Mouse (Mus musculus) gastrocnemius, adult 2 months (tissue): Measurements from ENCODE around the gene Tmem178. TPM values are rescaled to one million over a fixed set of nuclear protein-coding genes. Genes with fewer than 3 reads are reported as not detected.

Experiments used
- DNase-seq: peaks from one replicate; pipeline ENCODE4 v3.0.0; 2022
- H3K27ac ChIP-seq: fragments of 200-600 bp; 2 replicates; pipeline ENCODE4 v1.8.1; 2022; ENCODE audit warnings: mild to moderate bottlenecking
- H3K4me3 ChIP-seq: fragments of 200-600 bp; 2 replicates; pipeline ENCODE4 v1.8.1; 2022; ENCODE audit warnings: mild to moderate bottlenecking, moderate library complexity
- CTCF ChIP-seq: fragments of 200-600 bp; IDR thresholded peaks from 2 replicates; pipeline ENCODE4 v1.8.1; 2022; ENCODE audit warnings: antibody characterized with exemption, mild to moderate bottlenecking, moderate library complexity
- intact Hi-C: fragments of 180-260 bp; cut with DNase I; formaldehyde crosslinking; loops from one replicate; pipeline ENCODE4 v1.15.1; 2025
- total RNA-seq, 2 experiments: library from RNA; stranded (reverse); gene quantifications; 2 replicates each; pipeline ENCODE4 v1.2.3; 2021

Gene Tmem178
- total RNA-seq, 2 experiments from 2014 or later: 0.25 to 0.28 TPM

DNA sequence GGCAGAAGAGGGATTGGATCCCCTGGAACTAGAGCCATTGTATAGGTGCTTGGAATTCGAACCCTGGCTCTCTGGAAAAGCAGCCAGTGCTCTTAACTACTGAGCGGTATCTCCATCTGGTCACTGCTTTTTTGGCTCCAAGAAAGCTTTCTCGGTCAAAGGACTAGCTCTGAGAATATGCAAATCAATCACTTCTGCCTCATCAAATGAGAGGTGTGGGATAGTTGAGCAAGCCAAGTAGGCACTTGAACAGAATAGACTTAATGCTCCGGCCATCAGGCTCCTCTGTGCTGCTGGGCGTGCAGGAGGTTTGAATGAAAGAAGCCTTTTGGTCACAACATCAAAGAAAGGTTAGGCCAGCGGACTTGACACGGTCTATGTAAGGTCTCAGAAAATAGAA is 5.0 kb downstream of the Tmem178 start:
- no peak for TF ChIP-seq CTCF
- DNase-seq: no peak
- no peak overlapping the region for H3K27ac ChIP-seq
- no peak overlapping the region for H3K4me3 ChIP-seq
- intact Hi-C loops: no loop called here

DNA sequence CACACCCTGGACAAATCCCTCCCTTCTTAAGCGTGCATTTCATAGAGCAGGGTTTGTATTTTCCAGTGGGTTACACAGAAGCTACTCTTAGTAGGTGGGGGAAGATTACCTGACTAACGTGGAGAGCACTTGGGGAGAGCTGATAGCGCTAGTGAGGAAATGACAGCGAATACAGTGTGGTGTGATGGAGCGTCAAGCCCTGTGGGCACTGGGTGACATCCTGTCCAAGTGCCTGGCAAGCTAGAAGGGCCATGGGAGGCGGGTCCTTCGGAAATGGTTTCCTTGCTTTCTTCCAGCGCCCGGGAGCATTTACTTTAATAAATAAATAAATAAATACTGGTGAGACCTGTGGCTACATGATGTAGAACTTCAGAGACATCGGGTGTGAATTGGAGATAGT is 5.5 kb downstream of the Tmem178 start:
- DNase-seq: no peak
- no peak for TF ChIP-seq CTCF
- intact Hi-C loops: no loop called here
- Histone ChIP-seq H3K27ac (no peak overlapping the region), H3K4me3 (no peak overlapping the region)

DNA sequence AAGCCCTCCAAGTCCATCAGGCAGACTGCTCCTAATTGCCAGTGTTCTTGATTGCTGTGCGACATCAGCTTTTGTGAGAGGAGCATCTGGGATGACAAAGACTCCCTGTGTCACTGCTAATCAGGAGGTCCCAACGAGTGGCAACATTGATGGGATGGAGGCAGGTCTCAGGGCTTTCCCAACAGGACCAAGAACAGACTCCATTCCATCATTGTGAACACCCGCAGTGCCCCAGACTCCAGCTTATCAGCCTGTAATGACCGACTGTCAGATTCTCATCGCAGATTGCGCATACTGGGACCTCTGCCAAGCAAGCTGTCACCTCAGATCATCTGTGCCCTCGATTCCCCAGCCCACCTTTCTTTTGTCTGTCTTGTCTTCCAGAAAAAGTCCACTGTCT is 7.9 kb downstream of the Tmem178 start:
- Histone ChIP-seq H3K27ac (no peak overlapping the region), H3K4me3 (no peak overlapping the region)
- TF ChIP-seq CTCF: no peak
- intact Hi-C loops: no loop called here
- DNase-seq: no peak

DNA sequence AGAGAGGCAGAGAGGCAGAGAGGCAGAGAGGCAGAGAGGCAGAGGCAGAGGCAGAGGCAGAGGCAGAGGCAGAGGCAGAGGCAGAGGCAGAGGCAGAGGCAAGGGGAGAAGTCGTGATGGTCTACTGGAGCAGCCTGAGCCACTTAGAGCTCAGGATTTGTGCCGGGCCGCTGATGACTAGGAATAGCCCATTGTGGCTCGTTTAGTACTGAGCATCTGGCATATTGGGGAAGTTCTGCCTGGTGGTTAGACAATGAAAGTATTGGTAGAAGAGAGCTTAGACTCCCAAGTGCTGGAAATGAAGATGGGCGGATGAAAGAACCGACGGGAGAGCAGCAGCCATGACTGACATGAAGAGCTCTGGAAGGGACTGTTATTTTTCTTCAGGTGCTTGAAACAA is 11.0 kb downstream of the Tmem178 start:
- no peak for DNase-seq
- TF ChIP-seq CTCF: no peak
- Histone ChIP-seq H3K27ac (no peak overlapping the region), H3K4me3 (no peak overlapping the region)
- intact Hi-C loops: no loop called here

DNA sequence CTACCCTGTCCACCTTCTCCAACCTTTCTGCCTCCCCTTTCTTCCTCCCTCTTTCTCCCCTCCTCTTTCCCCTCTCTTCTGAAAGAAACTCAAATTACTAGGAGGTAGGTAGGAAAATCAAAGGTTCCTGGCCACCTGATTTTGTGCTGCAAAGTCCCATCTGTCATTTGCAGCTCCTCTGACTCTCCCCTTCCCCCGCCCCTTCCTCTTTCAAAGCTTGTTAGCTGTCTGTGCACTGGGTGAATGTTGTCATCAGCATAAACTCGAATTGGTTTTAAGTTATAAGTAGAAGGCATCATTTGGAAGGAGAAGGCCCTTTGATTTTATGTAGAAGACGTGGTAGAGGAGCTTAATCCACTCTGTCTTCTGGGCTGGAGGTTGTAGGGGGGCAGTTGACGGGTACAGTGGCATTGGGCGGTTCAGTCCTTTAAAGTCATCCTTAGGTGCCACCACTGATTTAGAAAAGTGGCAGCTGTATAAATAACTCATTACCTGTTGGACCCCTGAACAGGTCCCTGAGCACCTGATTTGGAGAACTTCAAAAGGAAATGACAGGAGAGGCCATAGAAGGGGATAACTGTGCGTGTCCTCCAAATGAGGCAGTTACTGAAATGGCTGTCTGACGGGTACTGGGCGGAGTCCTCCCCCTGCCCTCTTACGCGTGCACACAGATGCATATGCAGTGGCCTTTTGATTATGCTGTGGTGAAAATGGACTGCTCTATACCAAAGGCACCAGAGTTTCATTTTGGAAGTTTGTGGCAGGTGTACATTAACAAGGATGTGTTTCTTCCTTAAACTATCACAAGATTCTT is 11.8 kb downstream of the Tmem178 start:
- Histone ChIP-seq H3K27ac (no peak overlapping the region), H3K4me3 (no peak overlapping the region)
- no peak for TF ChIP-seq CTCF
- no peak for DNase-seq
- intact Hi-C loops: no loop called here

DNA sequence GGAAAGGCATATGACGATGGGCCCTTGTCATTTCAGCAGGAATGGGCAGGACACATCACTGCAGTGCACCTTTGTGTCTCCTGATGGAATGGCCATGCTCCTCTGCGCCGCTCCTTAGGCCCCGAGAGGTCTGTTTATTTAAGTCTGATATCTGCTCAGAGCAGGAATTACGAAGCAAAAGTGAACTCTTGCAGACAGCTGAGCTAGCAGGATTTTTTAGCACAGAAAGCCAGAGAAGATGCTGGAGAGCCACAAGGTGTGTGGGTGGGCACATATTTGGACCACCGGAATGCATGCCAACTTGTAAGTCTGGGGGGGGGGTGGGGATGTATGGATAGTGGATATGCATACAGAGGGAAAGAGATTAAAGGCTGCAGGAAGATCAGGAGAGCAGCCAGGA is 13.9 kb downstream of the Tmem178 start:
- TF ChIP-seq CTCF: no peak
- intact Hi-C loops: no loop called here
- no peak for DNase-seq
- Histone ChIP-seq H3K27ac (no peak overlapping the region), H3K4me3 (no peak overlapping the region)

DNA sequence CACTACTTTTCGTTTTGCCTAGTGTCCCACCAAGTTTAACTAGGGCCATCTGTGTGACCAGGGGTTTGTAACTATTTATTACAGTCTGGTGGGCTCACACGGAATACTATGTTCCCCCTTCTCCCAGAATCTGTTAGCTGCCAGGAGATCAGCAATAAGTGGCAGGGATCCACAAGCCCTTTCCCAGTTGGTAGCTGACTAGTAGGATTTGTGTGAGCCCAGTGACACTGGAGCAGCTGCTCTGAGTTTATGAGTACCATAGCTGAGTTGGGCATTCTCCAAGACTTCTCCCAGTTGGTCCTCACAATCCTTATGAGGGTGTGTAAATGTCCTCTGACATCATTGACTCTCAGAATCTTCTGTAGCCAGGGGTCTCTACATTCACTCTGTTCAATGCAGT is 15.4 kb downstream of the Tmem178 start:
- intact Hi-C loops: no loop called here

DNA sequence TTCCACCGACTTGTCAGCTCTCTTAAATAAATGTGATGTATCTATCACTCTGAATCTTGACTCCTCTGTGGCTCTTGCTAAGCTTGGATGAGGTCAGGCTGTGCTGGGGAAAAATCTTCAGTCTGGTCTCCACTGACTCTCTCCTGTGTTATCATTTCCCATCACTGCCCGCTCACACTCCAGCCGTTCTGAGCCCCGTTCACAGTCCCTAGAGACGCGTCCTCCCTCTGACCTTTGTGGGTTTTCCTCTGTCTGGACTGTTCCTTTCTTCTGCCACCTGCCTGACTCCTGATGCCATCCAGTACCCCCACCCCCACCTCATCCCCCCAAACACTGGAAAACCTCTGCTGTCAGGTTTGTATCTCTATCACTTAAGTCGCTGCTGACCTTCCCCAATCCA is 23.0 kb downstream of the Tmem178 start:
- intact Hi-C loops: no loop called here
- no peak overlapping the region for H3K27ac ChIP-seq

More for the DNA sequence above, 15.4 kb downstream of the Tmem178 start:
- no peak for TF ChIP-seq CTCF
- DNase-seq: no peak
- Histone ChIP-seq H3K27ac (no peak overlapping the region), H3K4me3 (no peak overlapping the region)

DNA sequence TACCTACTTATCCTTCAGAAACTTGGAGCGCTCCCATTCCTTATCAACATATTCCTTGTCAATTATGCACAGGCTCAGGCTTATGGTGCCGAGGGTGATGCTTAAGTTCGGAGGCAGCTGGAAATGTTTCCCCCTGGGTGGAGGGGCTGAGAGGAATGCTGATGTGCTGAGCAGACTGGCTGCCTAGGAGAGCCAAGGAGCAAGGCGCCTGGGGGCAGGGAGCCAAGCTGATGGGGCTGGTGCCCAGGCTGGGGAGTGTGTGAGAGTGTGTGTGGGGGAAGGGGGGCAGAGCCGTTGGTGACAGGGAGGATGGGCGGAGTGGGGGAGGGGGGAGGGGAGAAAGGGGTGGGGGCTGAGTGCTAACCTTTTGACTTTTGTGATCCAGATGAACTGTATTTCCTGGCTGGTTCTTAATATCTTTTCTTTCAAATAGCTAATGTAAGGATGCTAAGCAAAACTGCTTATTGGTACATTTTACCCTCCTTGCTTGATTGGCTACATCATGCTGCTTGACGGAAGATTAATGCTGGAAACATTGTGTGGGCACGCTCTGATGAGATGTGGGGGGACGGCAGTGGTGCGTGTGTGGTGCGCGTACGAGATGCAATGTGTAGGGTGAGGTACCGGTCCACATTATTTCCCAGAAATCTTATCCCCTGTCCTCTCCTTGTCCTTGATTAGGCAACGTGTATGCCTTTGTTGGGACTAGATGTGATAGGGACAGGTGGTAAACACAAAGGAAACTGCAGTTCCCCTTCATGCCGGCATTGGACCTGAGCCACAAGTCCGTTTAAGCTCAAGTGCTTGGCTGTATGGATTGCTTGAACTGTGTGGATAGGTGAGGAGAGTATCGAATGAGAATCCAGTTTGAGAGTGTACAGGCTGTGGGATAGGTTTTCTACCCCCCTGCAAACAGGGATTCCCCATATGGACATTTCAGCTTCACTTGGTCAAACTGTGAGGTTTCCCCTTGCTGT is 25.5 kb downstream of the Tmem178 start:
- peak; percentile 48 for DNase-seq
- intact Hi-C loops: no loop called here
- H3K27ac ChIP-seq: no peak overlapping the region
- TF ChIP-seq CTCF: no peak
- H3K4me3 ChIP-seq: no peak overlapping the region

More for the DNA sequence above, 23.0 kb downstream of the Tmem178 start:
- no peak overlapping the region for H3K4me3 ChIP-seq
- no peak for DNase-seq
- no peak for TF ChIP-seq CTCF

DNA sequence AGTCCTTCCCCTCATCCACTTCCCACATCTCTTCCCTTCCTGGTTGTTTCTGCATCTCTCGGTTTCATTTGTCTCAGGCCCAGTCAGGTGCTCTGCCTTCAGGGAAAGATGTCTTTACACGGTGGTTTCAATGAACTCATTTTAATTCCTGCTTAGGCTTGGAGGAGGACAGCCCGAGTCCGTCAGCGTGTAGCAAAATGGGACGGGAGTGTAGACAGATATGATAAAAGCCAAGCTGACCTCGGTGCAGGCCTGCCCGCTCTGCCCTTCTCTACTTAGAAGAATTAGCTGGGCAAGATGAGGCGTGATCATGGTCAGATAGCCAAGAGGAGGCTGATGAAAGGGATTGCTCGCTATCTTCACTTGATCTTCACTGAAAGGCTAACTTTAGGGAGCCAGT is 26.3 kb downstream of the Tmem178 start:
- Histone ChIP-seq H3K27ac (no peak overlapping the region), H3K4me3 (no peak overlapping the region)
- intact Hi-C loops: no loop called here
- no peak for DNase-seq
- no peak for TF ChIP-seq CTCF

DNA sequence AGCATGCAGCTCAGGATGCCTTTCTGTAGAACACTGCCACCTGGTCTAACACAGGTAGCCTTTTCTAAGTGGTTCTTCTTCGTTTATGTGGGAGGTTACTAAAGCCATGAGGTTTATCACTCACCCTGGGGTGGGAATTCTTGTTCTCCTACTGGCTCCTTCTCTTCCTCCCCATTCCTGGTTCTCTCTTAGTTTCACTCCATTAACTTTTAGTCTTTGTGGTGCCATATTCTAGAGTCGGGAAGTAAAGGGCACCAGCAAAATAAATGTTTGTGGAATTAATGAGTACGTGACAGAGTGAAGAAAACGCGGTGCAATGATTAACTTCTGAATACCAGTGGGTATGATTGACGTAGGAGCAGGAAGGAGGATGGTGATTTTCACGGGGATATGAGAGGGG is 28.5 kb downstream of the Tmem178 start:
- TF ChIP-seq CTCF: no peak
- no peak overlapping the region for H3K27ac ChIP-seq
- intact Hi-C loops: no loop called here
- no peak overlapping the region for H3K4me3 ChIP-seq
- no peak for DNase-seq

DNA sequence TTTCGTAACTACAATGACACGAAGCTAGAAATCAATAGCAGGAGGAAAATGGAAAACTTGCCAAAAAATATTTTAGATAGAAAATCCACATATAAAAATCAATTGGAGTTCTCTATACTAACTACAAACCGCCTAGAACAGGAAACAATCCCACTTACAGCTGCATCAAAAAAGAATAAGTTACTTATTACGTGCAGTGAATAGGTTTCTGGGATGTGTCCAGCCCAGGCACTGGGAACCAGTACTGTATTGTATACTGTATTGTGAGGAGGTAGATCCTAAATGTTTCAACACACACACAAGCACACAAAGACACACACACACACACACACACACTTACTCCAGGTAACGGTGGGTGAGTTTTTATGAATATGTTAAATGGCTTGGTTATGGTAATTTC is 32.8 kb downstream of the Tmem178 start:
- no peak for DNase-seq
- H3K27ac ChIP-seq: no peak overlapping the region
- H3K4me3 ChIP-seq: no peak overlapping the region
- no peak for TF ChIP-seq CTCF
- intact Hi-C loops: no loop called here

DNA sequence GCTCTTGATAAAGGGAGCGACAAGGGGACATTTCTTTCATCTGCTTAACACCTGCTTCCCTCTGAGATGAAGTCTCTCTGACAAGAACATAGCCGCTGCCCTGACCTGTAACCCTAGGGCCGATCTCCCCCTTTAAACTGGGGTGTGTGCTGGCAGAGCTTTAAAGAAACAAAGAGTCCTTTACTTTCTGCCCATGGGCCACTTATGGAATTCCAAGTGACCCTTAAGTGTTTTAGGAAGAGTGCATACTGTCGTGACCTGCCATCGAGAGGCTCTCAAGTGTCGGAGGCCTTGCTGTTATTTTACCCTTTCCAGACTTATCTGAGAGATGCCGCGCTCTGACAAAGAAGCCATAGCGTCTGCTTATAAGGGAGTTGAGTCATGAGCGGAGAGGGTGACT is 35.7 kb downstream of the Tmem178 start:
- intact Hi-C loops: loop anchor here (5.0 kb wide), 1 partner anchor 298 kb away; no protein-coding TSS in a partner anchor
- no peak for TF ChIP-seq CTCF
- DNase-seq: no peak
- Histone ChIP-seq H3K4me3 (no peak overlapping the region), H3K27ac (no peak overlapping the region)
